Mouse (Mus musculus) G1E (cell line): ENCODE measurements around the gene 4933402D24Rik.

ENCODE experiments used
- CTCF ChIP-seq: IDR thresholded peaks from 2 replicates; pipeline ENCODE4 v1.5.1; 2012; ENCODE audit warnings: low read depth, low read length, inconsistent platforms, mixed read lengths
- GATA1 ChIP-seq: IDR thresholded peaks from 2 replicates; pipeline ENCODE4 v1.6.1; 2012; ENCODE audit warnings: borderline replicate concordance, low read length, inconsistent platforms, mixed read lengths
- GATA2 ChIP-seq: IDR thresholded peaks from 2 replicates; pipeline ENCODE4 v1.6.1; 2012; ENCODE audit warnings: low read depth, low read length, inconsistent platforms, borderline replicate concordance
- POLR2AphosphoS5 ChIP-seq: IDR thresholded peaks from 2 replicates; pipeline ENCODE4 v1.6.1; 2012; ENCODE audit warnings: low read depth, low read length, inconsistent platforms; ENCODE audit not compliant: insufficient replicate concordance
- TAL1 ChIP-seq: conservative IDR thresholded peaks from 2 replicates; pipeline ENCODE4 v1.6.1; 2012; ENCODE audit warnings: low read depth, low read length, inconsistent platforms, mixed read lengths

- TF ChIP-seq CTCF (no peak), TAL1 (no peak), GATA2 (no peak), GATA1 (no peak), POLR2AphosphoS5 (no peak)
These were observed 5.1 kb downstream of the 4933402D24Rik start for GRCm38 (mm10) chr1:63763881-63764386.
